ENCODE assay signal across 11 mouse cellular contexts in the genomic region with DNA sequence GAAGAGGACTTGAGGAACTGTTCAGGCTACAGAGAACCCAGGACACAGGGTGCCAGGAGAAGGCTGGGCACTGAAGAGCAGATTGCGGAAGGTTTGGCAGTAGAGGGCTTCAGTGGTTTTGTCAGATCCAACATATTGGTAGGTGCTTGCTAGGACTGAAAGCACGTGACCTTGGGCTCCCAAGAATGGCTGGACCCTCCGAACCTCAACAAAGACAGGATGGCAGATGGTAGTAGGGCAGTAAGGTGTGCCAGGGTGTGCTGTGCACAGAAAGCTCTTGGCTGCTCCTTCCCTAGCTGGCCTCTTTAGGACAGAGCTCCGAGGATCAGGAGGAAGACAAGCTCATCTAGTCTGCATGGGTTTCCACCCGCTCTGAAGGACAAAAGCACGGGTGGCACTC. TPM values are rescaled to one million over a fixed set of nuclear protein-coding genes. Genes with fewer than 3 reads are reported as not detected.
"Had no signal": no experiment of that assay in that cellular context is flagged by ENCODE, and none has a peak within 500 bp of the region (broad histone marks: within the 10 kb centered on the region; RNA-seq: fewer than 3 reads in every experiment).

No protein-coding gene starts in this region.

- DNase-seq: kidney, postnatal 4 days; lung, embryonic 14.5 days; lung, postnatal 10 days; lung, postnatal 4 days; midbrain, embryonic 14.5 days; thymus, postnatal 4 days had no signal

- H3K9ac ChIP-seq: liver, embryonic 12.5 days; lung, embryonic 14.5 days; neural tube, embryonic 12.5 days had no signal

- H3K27ac ChIP-seq: limb, embryonic 10.5 days; liver, embryonic 12.5 days; neural tube, embryonic 12.5 days; stomach, postnatal 0 days had no signal

- H3K9me3 ChIP-seq: limb, embryonic 10.5 days; liver, embryonic 12.5 days; megakaryocyte, embryonic 14.5 days; neural tube, embryonic 12.5 days had no signal

- H3K4me3 ChIP-seq: limb, embryonic 10.5 days; liver, embryonic 12.5 days; megakaryocyte, embryonic 14.5 days; neural tube, embryonic 12.5 days had no signal

- ATAC-seq: liver, embryonic 12.5 days had no signal

- H3K27me3 ChIP-seq: liver, embryonic 12.5 days; megakaryocyte, embryonic 14.5 days; neural tube, embryonic 12.5 days had no signal

- H3K4me2 ChIP-seq: liver, embryonic 12.5 days; lung, embryonic 14.5 days; neural tube, embryonic 12.5 days had no signal

RNA-seq across cellular contexts. Expression of a gene that starts 58.7 kb away (rescaled TPM):
- polyA plus RNA-seq: limb, embryonic 10.5 days; liver, embryonic 12.5 days; lung, embryonic 14.5 days; midbrain, embryonic 14.5 days; neural tube, embryonic 12.5 days had no signal
